Mouse (Mus musculus) kidney, adult 2 months (tissue): Measurements from ENCODE around the gene Hist1h2ao. TPM values are rescaled to one million over a fixed set of nuclear protein-coding genes. Genes with fewer than 3 reads are reported as not detected.
"Not testable (repeated sequence)": the region's sequence is repeated elsewhere in the genome, so short reads cannot be mapped to it uniquely, and the experiment has no call there.

Experiments
- DNase-seq: peaks from one replicate; pipeline ENCODE4 v3.0.0; 2021
- H3K27ac ChIP-seq: fragments of 200-500 bp; 2 replicates; pipeline ENCODE4 v1.5.1; 2012; ENCODE audit warnings: low read depth, low read length, control low read depth, inconsistent platforms; ENCODE audit not compliant: insufficient read depth
- H3K27me3 ChIP-seq: fragments of 200-500 bp; replicated peaks from 2 replicates; pipeline ENCODE4 v1.6.1; 2012; ENCODE audit warnings: mild to moderate bottlenecking, moderate library complexity, low read length, inconsistent platforms; ENCODE audit not compliant: control insufficient read depth, insufficient read depth
- H3K36me3 ChIP-seq: fragments of 200-500 bp; 2 replicates; pipeline ENCODE4 v1.6.1; 2012; ENCODE audit warnings: mild to moderate bottlenecking, moderate library complexity, low read length, inconsistent platforms; ENCODE audit not compliant: control insufficient read depth, insufficient read depth
- H3K4me1 ChIP-seq: fragments of 200-500 bp; 2 replicates; pipeline ENCODE4 v1.6.1; 2011; ENCODE audit warnings: low read length; ENCODE audit not compliant: control insufficient read depth, insufficient read depth
- H3K4me3 ChIP-seq: fragments of 200-500 bp; 2 replicates; pipeline ENCODE4 v1.5.1; 2011; ENCODE audit warnings: mild to moderate bottlenecking, low read depth, low read length, control low read depth; ENCODE audit not compliant: insufficient read depth
- CTCF ChIP-seq: fragments of 200-500 bp; conservative IDR thresholded peaks from 2 replicates; pipeline ENCODE4 v1.5.1; 2011; ENCODE audit warnings: low read depth, mild to moderate bottlenecking, control low read depth, low read length, moderate library complexity, mixed read lengths; ENCODE audit not compliant: insufficient read depth, insufficient read length
- POLR2A ChIP-seq: fragments of 200-500 bp; IDR thresholded peaks from one replicate; pipeline ENCODE4 v1.6.1; 2011; ENCODE audit warnings: low read depth, low read length, control low read depth
- WGBS: fragments of 180-500 bp; shearing (Covaris S2); methylation state at CpG from one replicate; pipeline ENCODE4 v1.1.7; 2018; 5-methylcytosine and 5-hydroxymethylcytosine counted together
- polyA plus RNA-seq: library from polyadenylated mRNA; depleted of rRNA; stranded (reverse); fragments of >200 nt; gene quantifications from 2 replicates; pipeline ENCODE4 v1.2.3, GENCODE M21; 2012

Gene Hist1h2ao
- polyA plus RNA-seq, 1 experiment, result not detected

GRCm38 (mm10) chr13:21789925-21790324 lies 20.3 kb upstream of the Hist1h2ao start:
- H3K4me1 ChIP-seq, result no peaks in the 10 kb centered on the region
- H3K4me3 ChIP-seq, result no peak overlapping the region
- no peaks in the 10 kb centered on the region; the same call in 1 of the 2 replicates for H3K27me3 ChIP-seq
- DNase-seq, result no peak
- H3K27ac ChIP-seq, result no peak overlapping the region
- H3K36me3 ChIP-seq, result no peaks in the 10 kb centered on the region
- WGBS, result 57% methylated on average over 6 of the region's 6 CpGs
- no peak for TF ChIP-seq CTCF

- H3K4me3 ChIP-seq, result no peak overlapping the region
- no peaks in the 10 kb centered on the region for H3K4me1 ChIP-seq
- no peak overlapping the region for H3K27ac ChIP-seq
- 14% methylated on average over 18 of the region's 18 CpGs for WGBS
- no peaks in the 10 kb centered on the region for H3K36me3 ChIP-seq
- TF ChIP-seq CTCF (no peak), POLR2A (no peak)
- H3K27me3 ChIP-seq, result no peaks in the 10 kb centered on the region; the same call in 1 of the 2 replicates
- no peak for DNase-seq
These were observed 19.5 kb upstream of the Hist1h2ao start for GRCm38 (mm10) chr13:21790601-21791283.

GRCm38 (mm10) chr13:21795584-21795983 lies 14.7 kb upstream of the Hist1h2ao start:
- no peaks in the 10 kb centered on the region for H3K4me1 ChIP-seq
- H3K27me3 ChIP-seq, result no peaks in the 10 kb centered on the region
- 94% methylated on average over 7 of the region's 7 CpGs for WGBS
- H3K4me3 ChIP-seq, result no peak overlapping the region
- DNase-seq, result no peak
- H3K27ac ChIP-seq, result no peak overlapping the region
- H3K36me3 ChIP-seq, result no peaks in the 10 kb centered on the region
- TF ChIP-seq POLR2A (no peak), CTCF (no peak)

- not testable (repeated sequence) for H3K4me1 ChIP-seq, H3K27ac ChIP-seq, H3K27me3 ChIP-seq, H3K36me3 ChIP-seq, H3K4me3 ChIP-seq, DNase-seq
These were observed 13.1 kb upstream of the Hist1h2ao start for GRCm38 (mm10) chr13:21797163-21797562.

GRCm38 (mm10) chr13:21803058-21803457 lies 7.2 kb upstream of the Hist1h2ao start:
- no CpG with 5 or more reads among the region's 4 CpGs for WGBS
- not testable (repeated sequence) for H3K27me3 ChIP-seq, H3K27ac ChIP-seq, H3K4me1 ChIP-seq, DNase-seq, H3K36me3 ChIP-seq, H3K4me3 ChIP-seq

GRCm38 (mm10) chr13:21811074-21811473 lies 809 bp downstream of the Hist1h2ao start:
- not testable (repeated sequence) for H3K27me3 ChIP-seq, DNase-seq, H3K36me3 ChIP-seq, H3K4me1 ChIP-seq, H3K4me3 ChIP-seq, H3K27ac ChIP-seq
- no CpG with 5 or more reads among the region's 8 CpGs for WGBS

- H3K36me3 ChIP-seq, H3K27me3 ChIP-seq, H3K4me1 ChIP-seq, H3K4me3 ChIP-seq, H3K27ac ChIP-seq: not testable (repeated sequence)
- DNase-seq, result peak; percentile 43
- no CpG with 5 or more reads among the region's 24 CpGs for WGBS
These were observed 1.3 kb downstream of the Hist1h2ao start, which contains the start of gene Hist1h4m for GRCm38 (mm10) chr13:21811539-21811938. TSS of gene Hist1h4m (plus strand) at chr13:21811746.

- H3K4me3 ChIP-seq, H3K27ac ChIP-seq, H3K4me1 ChIP-seq, DNase-seq, H3K36me3 ChIP-seq, H3K27me3 ChIP-seq: not testable (repeated sequence)
- WGBS, result under 1% methylated on average over 14 of the region's 14 CpGs
These were observed 1.8 kb downstream of the Hist1h2ao start for GRCm38 (mm10) chr13:21812092-21812491.

- 80% methylated on average over 7 of the region's 16 CpGs for WGBS
- H3K27ac ChIP-seq, H3K4me1 ChIP-seq, H3K36me3 ChIP-seq, H3K27me3 ChIP-seq, DNase-seq, H3K4me3 ChIP-seq: not testable (repeated sequence)
These were observed 10.0 kb downstream of the Hist1h2ao start for GRCm38 (mm10) chr13:21820082-21820890.
